Comparison of ENCODE assay signal across 22 mouse cellular contexts in genomic region chr11:50286428-50286827, GRCm38 (mm10). TPM values are rescaled to one million over a fixed set of nuclear protein-coding genes. Genes with fewer than 3 reads are reported as not detected.
DNase-seq lines count a peak whose midpoint lies in the region; ATAC-seq and TF ChIP-seq lines count a peak whose summit lies in the region.
"Had no signal": no experiment of that assay in that cellular context is flagged by ENCODE, and none has a peak within 500 bp of the region (broad histone marks: within the 10 kb centered on the region; RNA-seq: fewer than 3 reads in every experiment).

No protein-coding gene starts in this region.

- H3K9me3 ChIP-seq in lung, postnatal 0 days (ENCODE audit: low read length), result no peaks in the 10 kb centered on the region
- H3K9me3 ChIP-seq in forebrain, postnatal 0 days (ENCODE audit: low read length), result no peaks in the 10 kb centered on the region
- H3K9me3 ChIP-seq: embryonic facial prominence, embryonic 15.5 days; forebrain, embryonic 10.5 days; heart, embryonic 12.5 days; hindbrain, embryonic 15.5 days; midbrain, embryonic 13.5 days had no signal

- no peaks in the 10 kb centered on the region for H3K36me3 ChIP-seq in lung, postnatal 0 days (ENCODE audit: insufficient read depth, low read length)
- peaks cover 5% of the 10 kb centered on the region; the same call in 1 of the 2 replicates for H3K36me3 ChIP-seq in forebrain, postnatal 0 days (ENCODE audit: insufficient read depth)
- peaks cover 1% of the 10 kb centered on the region; the same call in 1 of the 2 replicates for H3K36me3 ChIP-seq in kidney, adult 2 months (ENCODE audit: control insufficient read depth, insufficient read depth, low read length)

- no peak overlapping the region for H3K4me2 ChIP-seq in lung, postnatal 0 days (replicated peaks; ENCODE audit: low read depth, low read length)
- no peak overlapping the region for H3K4me2 ChIP-seq in forebrain, postnatal 0 days (ENCODE audit: low read depth)
- H3K4me2 ChIP-seq: embryonic facial prominence, embryonic 15.5 days; heart, embryonic 12.5 days; hindbrain, embryonic 15.5 days; midbrain, embryonic 13.5 days had no signal

- 42% methylated on average over 1 of the region's 1 CpGs for WGBS in lung, postnatal 0 days
- 4% methylated on average over 1 of the region's 1 CpGs for WGBS in bone marrow, adult 2 months
- WGBS in forebrain, postnatal 0 days, result 81% methylated on average over 1 of the region's 1 CpGs
- whole genome bisulfite sequencing in kidney, adult 2 months, result 74% methylated on average over 1 of the region's 1 CpGs

- no peak for TF ChIP-seq CTCF in lung, postnatal 0 days (IDR thresholded peaks at IDR 0.05)
- no peak for TF ChIP-seq CTCF in bone marrow, adult 2 months (IDR thresholded peaks at IDR 0.05; ENCODE audit: control insufficient read depth, insufficient read depth, low read length)
- TF ChIP-seq CTCF in forebrain, postnatal 0 days (IDR thresholded peaks at IDR 0.05; ENCODE audit: low read depth), result no peak
- TF ChIP-seq CTCF in kidney, adult 2 months (conservative IDR thresholded peaks at IDR 0.05; ENCODE audit: insufficient read depth, insufficient read length, low read depth, low read length), result no peak

- H3K9ac ChIP-seq in lung, postnatal 0 days (replicated peaks; ENCODE audit: low read depth), result no peak overlapping the region
- H3K9ac ChIP-seq in forebrain, postnatal 0 days, result no peak overlapping the region
- H3K9ac ChIP-seq: embryonic facial prominence, embryonic 15.5 days; heart, embryonic 12.5 days; hindbrain, embryonic 15.5 days; liver, embryonic 14.5 days; midbrain, embryonic 13.5 days had no signal

- peak; percentile 33; the same call in 1 of the 2 replicates for ATAC-seq in lung, postnatal 0 days
- peak; percentile 53 to 58; a peak in 3 of 4 replicates for ATAC-seq in hematopoietic stem cell, adult 5-6 weeks (replicated peaks in 1 of 2; ENCODE audit: insufficient read depth in 1 of 2, low FRiP score in 2 of 2, low TSS enrichment in 1 of 2, low read depth in 1 of 2, poor library complexity in 2 of 2, severe bottlenecking in 2 of 2)
- no peak for ATAC-seq in forebrain, postnatal 0 days
- ATAC-seq: midbrain, embryonic 13.5 days had no signal

- no peaks in the 10 kb centered on the region for H3K27me3 ChIP-seq in lung, postnatal 0 days (replicated peaks; ENCODE audit: insufficient read depth, low read length)
- H3K27me3 ChIP-seq in forebrain, postnatal 0 days (ENCODE audit: insufficient read depth, low read length), result no peaks in the 10 kb centered on the region
- H3K27me3 ChIP-seq in kidney, adult 2 months (replicated peaks; ENCODE audit: control insufficient read depth, insufficient read depth, low read length), result no peaks in the 10 kb centered on the region
- H3K27me3 ChIP-seq: embryonic facial prominence, embryonic 15.5 days; heart, embryonic 12.5 days; hindbrain, embryonic 15.5 days; midbrain, embryonic 13.5 days had no signal

- DNase-seq in lung, postnatal 0 days (ENCODE audit: low spot score), result peak; percentile 66
- no peak for DNase-seq in lung, adult 18-20 months
- DNase-seq in naive thymus-derived CD4-positive, alpha-beta T cell, adult 2 months (ENCODE audit: low read depth), result peak; percentile 43
- no peak for DNase-seq in forebrain, postnatal 0 days
- DNase-seq in kidney, adult 2 months, result no peak
- DNase-seq: adrenal gland, postnatal 10 days; cerebellum, adult 9-11 months; embryo, embryonic 11 days; gastrocnemius, postnatal 36 days; kidney, adult 18-20 months; left cerebral cortex, postnatal 4 days; lung, postnatal 36 days; retina, postnatal 1 day had no signal

- peak; percentile 40 for TF ChIP-seq EP300 in lung, postnatal 0 days (IDR thresholded peaks at IDR 0.05)

- H3K27ac ChIP-seq in lung, postnatal 0 days (ENCODE audit: low read length), result no peak overlapping the region
- peak overlapping the region; percentile 65; the same call in 1 of the 2 replicates for H3K27ac ChIP-seq in bone marrow, adult 2 months (ENCODE audit: control insufficient read depth, insufficient read depth, low read depth, low read length, poor library complexity)
- no peak overlapping the region for H3K27ac ChIP-seq in forebrain, postnatal 0 days (ENCODE audit: low read depth, low read length)
- H3K27ac ChIP-seq in kidney, adult 2 months (ENCODE audit: insufficient read depth, low read depth, low read length), result no peak overlapping the region
- H3K27ac ChIP-seq: embryonic facial prominence, embryonic 15.5 days; forebrain, embryonic 10.5 days; hindbrain, embryonic 15.5 days; liver, embryonic 14.5 days; midbrain, embryonic 13.5 days had no signal

- H3K4me1 ChIP-seq in lung, postnatal 0 days (ENCODE audit: insufficient read depth, low read depth, low read length), result no peaks in the 10 kb centered on the region
- H3K4me1 ChIP-seq in bone marrow, adult 2 months (ENCODE audit: control insufficient read depth, insufficient read depth, low read length), result peaks cover 11% of the 10 kb centered on the region
- peaks cover 8% of the 10 kb centered on the region for H3K4me1 ChIP-seq in forebrain, postnatal 0 days (ENCODE audit: insufficient read depth)
- peaks cover 25% of the 10 kb centered on the region; the same call in 1 of the 2 replicates for H3K4me1 ChIP-seq in kidney, adult 2 months (ENCODE audit: control insufficient read depth, insufficient read depth, low read length)

- H3K4me3 ChIP-seq in lung, postnatal 0 days (ENCODE audit: low read depth, low read length), result no peak overlapping the region
- H3K4me3 ChIP-seq in bone marrow, adult 2 months (replicated peaks; ENCODE audit: control insufficient read depth, low read depth, low read length), result no peak overlapping the region
- no peak overlapping the region for H3K4me3 ChIP-seq in forebrain, postnatal 0 days (ENCODE audit: low read depth, low read length)
- H3K4me3 ChIP-seq in kidney, adult 2 months (ENCODE audit: insufficient read depth, low read depth, low read length), result no peak overlapping the region
- H3K4me3 ChIP-seq: embryonic facial prominence, embryonic 15.5 days; forebrain, embryonic 10.5 days; heart, embryonic 12.5 days; hindbrain, embryonic 15.5 days; midbrain, embryonic 13.5 days; myocyte had no signal

- TF ChIP-seq POLR2A in bone marrow, adult 2 months (IDR thresholded peaks at IDR 0.05; ENCODE audit: borderline replicate concordance, control insufficient read depth, low read depth, low read length), result no peak
- no peak for TF ChIP-seq POLR2A in kidney, adult 2 months (IDR thresholded peaks at IDR 0.05; ENCODE audit: low read depth, low read length)

RNA-seq across cellular contexts. Expression of gene Maml1, which starts 5.7 kb away (rescaled TPM):
- 5.2 and 6.2 TPM in 2 replicates for polyA plus RNA-seq in lung, postnatal 0 days (2015; fragmentation: Nextera tagmentation; extraction: Ambion mirVana)
- 1.8 and 9.2 TPM in 2 replicates for polyA plus RNA-seq in bone marrow, adult 2 months (2011; ENCODE audit: insufficient read depth, insufficient read length, low replicate concordance, missing spikeins)
- total RNA-seq in hematopoietic stem cell, adult 5-6 weeks (2017), result 4.5 and 7.1 TPM in 2 replicates
- 8.2 and 10.8 TPM in 2 replicates for total RNA-seq in forebrain, postnatal 0 days (2014; rRNA removed)
- 1.5 and 1.6 TPM in 2 replicates for polyA plus RNA-seq in forebrain, postnatal 0 days (2015; fragmentation: Nextera tagmentation; extraction: Ambion mirVana)
- 10.9 and 12.5 TPM in 2 replicates for polyA plus RNA-seq in kidney, adult 2 months (2012; rRNA removed)

RNA-seq across cellular contexts. Expression of gene Canx, which starts 39.0 kb away (rescaled TPM):
- polyA plus RNA-seq in lung, postnatal 0 days (2015; fragmentation: Nextera tagmentation; extraction: Ambion mirVana), result 168 and 186 TPM in 2 replicates
- 160 and 195 TPM in 2 replicates for polyA plus RNA-seq in bone marrow, adult 2 months (2011; ENCODE audit: insufficient read depth, insufficient read length, low replicate concordance, missing spikeins)
- total RNA-seq in hematopoietic stem cell, adult 5-6 weeks (2017), result 717 and 931 TPM in 2 replicates
- 237 and 298 TPM in 2 replicates for total RNA-seq in forebrain, postnatal 0 days (2014; rRNA removed)
- 182 and 233 TPM in 2 replicates for polyA plus RNA-seq in forebrain, postnatal 0 days (2015; fragmentation: Nextera tagmentation; extraction: Ambion mirVana)
- 84.1 and 118 TPM in 2 replicates for polyA plus RNA-seq in kidney, adult 2 months (2012; rRNA removed)

RNA-seq across cellular contexts. Expression of gene Ltc4s, which starts 48.0 kb away (rescaled TPM):
- polyA plus RNA-seq in lung, postnatal 0 days (2015; fragmentation: Nextera tagmentation; extraction: Ambion mirVana), result 21.8 and 21.9 TPM in 2 replicates
- polyA plus RNA-seq in bone marrow, adult 2 months (2011; ENCODE audit: insufficient read depth, insufficient read length, low replicate concordance, missing spikeins), result 3.9 and 6.7 TPM in 2 replicates
- total RNA-seq in hematopoietic stem cell, adult 5-6 weeks (2017), result 4.3 and 12.0 TPM in 2 replicates
- total RNA-seq in forebrain, postnatal 0 days (2014; rRNA removed), result 1.5 and 6.1 TPM in 2 replicates
- 6.1 TPM in 2 replicates for polyA plus RNA-seq in forebrain, postnatal 0 days (2015; fragmentation: Nextera tagmentation; extraction: Ambion mirVana)
- 33.8 and 46.3 TPM in 2 replicates for polyA plus RNA-seq in kidney, adult 2 months (2012; rRNA removed)

Comparison
In these comparisons a context has a peak if more than half of its experiments do, and no peak if none do; other contexts are left out.
1. DNase-seq: peak in lung, postnatal 0 days (single experiment) and naive thymus-derived CD4-positive, alpha-beta T cell, adult 2 months (single experiment); none in lung, adult 18-20 months (0 of 2), forebrain, postnatal 0 days (single experiment) and kidney, adult 2 months (single experiment).